Mouse (Mus musculus): ENCODE data around the gene 4930407I10Rik. TPM values are rescaled to one million over a fixed set of nuclear protein-coding genes. Genes with fewer than 3 reads are reported as not detected.

The 4930407I10Rik gene
- polyA plus RNA-seq, 1 experiment from 2014 or later = not detected

DNA sequence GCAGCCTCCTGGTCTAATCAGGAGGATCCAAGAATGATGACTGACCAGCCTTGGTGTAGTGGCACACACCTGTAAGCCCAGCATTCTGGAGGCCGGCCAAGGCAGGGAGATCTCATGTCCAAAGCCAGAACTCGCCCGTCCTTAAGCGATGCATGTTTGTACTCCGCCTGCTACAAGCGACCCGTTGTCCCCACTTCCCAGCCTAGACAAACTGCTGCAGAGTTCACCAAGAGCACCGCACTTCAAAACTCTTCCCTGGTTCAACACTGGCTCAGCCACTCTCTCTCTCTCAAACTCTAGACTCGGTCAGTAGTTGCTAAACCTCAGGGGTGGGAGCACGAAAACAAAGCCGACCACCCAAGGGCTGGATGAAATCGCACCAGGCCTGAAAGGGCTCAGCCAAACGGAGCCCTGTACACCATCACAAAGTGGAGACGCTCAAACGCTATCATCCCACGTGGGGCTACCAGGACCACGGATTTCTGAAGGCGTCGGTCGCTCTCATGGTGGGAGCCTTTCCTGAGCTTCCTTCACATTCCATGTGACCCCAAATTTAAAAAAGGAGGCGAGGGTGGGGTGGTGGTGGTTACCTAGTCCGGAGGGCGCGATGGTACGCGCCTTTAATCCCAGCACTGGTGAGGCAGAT lies 12.6 kb upstream of the 4930407I10Rik start:
- H3K36me3 ChIP-seq (ENCODE audit: control insufficient read depth, insufficient read depth, low read length) = 0 out of 2 replicates have a peak, but pooled peaks cover 8% of the 10 kb centered on the region
- no peaks in the 10 kb centered on the region for H3K27me3 ChIP-seq (ENCODE audit: control insufficient read depth, insufficient read depth, low read depth, low read length)
- WGBS = 5% methylated on average over 26 of the region's 26 CpGs
- peak overlapping the region; percentile 93 for H3K4me3 ChIP-seq (ENCODE audit: low read depth, low read length)
- no peaks in the 10 kb centered on the region for H3K9me3 ChIP-seq (replicated peaks; ENCODE audit: control insufficient read depth, low read length, poor library complexity, severe bottlenecking)
- H3K4me1 ChIP-seq (ENCODE audit: control insufficient read depth, insufficient read depth, low read length) = peaks cover 19% of the 10 kb centered on the region
- H3K4me2 ChIP-seq (ENCODE audit: low read length) = peak overlapping the region; percentile 90
- 0 out of 2 replicates have a peak, but pooled peaks have one; percentile 11 for ATAC-seq
- H3K27ac ChIP-seq (ENCODE audit: low read length) = no peak overlapping the region
- peak overlapping the region; percentile 92 for H3K9ac ChIP-seq (ENCODE audit: low read depth, low read length)

DNA sequence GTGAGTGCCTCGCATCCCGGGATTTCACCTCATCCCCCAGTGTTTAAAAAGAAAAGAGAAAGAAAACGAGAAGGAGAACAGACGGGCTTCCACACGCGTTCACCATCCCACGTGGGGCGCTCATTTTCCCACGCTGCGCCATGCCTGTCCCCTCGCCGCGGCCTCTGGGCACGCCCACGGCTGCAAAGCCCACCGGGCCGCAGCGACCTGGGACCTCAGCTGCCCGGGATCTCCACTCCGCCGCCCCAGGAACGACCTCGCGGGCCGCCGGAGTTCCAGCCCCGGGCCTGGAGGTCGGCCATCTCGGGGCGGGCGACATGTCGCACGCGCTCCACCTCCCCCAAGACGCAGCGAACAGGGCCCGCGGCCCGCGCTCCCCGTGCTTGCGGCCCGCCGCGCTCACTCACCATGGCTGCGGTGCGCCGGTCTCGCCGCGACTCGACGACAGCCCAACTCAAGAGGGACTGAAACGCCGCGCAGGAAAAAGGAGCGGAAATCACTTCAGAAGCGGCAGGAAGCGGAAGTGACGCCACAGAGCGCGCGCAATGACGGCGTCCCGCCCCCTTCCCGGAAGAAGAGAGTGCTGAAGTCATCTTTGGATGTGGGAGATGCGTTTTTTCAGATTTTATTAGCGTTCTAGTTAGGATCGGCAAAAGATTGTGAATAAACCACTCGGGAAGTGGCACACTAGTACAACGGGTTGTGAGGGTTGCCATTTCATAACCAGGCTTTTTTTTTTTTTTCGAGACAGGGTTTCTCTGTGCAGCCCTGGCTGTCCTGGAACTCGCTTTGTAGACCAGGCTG lies 11.7 kb upstream of the 4930407I10Rik start, which contains the start of gene Snu13:
TSS of gene Snu13 (minus strand) at position 519 of the 804 bp plus-strand sequence.
- H3K4me1 ChIP-seq (ENCODE audit: control insufficient read depth, insufficient read depth, low read length) = peaks cover 19% of the 10 kb centered on the region
- peak within 1 kb of the TSS; percentile 92 for H3K9ac ChIP-seq (ENCODE audit: low read depth, low read length)
- H3K27ac ChIP-seq (ENCODE audit: low read length) = peak within 1 kb of the TSS; percentile 77
- peak within 1 kb of the TSS; percentile 93 for H3K4me3 ChIP-seq (ENCODE audit: low read depth, low read length)
- H3K9me3 ChIP-seq (replicated peaks; ENCODE audit: control insufficient read depth, low read length, poor library complexity, severe bottlenecking) = no peaks in the 10 kb centered on the region
- H3K27me3 ChIP-seq (ENCODE audit: control insufficient read depth, insufficient read depth, low read depth, low read length) = no peaks in the 10 kb centered on the region
- ATAC-seq = peak; percentile 92
- under 1% methylated on average over 73 of the region's 74 CpGs for WGBS
- 0 out of 2 replicates have a peak, but pooled peaks cover 8% of the 10 kb centered on the region for H3K36me3 ChIP-seq (ENCODE audit: control insufficient read depth, insufficient read depth, low read length)
- H3K4me2 ChIP-seq (ENCODE audit: low read length) = peak within 1 kb of the TSS; percentile 90

GRCm38 (mm10) chr15:82052544-82052943 lies 6.4 kb upstream of the 4930407I10Rik start:
- H3K4me1 ChIP-seq (ENCODE audit: control insufficient read depth, insufficient read depth, low read length) = 0 out of 2 replicates have a peak, but pooled peaks cover 2% of the 10 kb centered on the region
- no peak overlapping the region for H3K9ac ChIP-seq (ENCODE audit: low read depth, low read length)
- no peak overlapping the region for H3K4me3 ChIP-seq (ENCODE audit: low read depth, low read length)
- H3K36me3 ChIP-seq (ENCODE audit: control insufficient read depth, insufficient read depth, low read length) = no peaks in the 10 kb centered on the region
- H3K27me3 ChIP-seq (ENCODE audit: control insufficient read depth, insufficient read depth, low read depth, low read length) = no peaks in the 10 kb centered on the region; the same call in 1 of the 2 replicates
- WGBS = 76% methylated on average over 5 of the region's 5 CpGs
- ATAC-seq = no peak
- H3K9me3 ChIP-seq (replicated peaks; ENCODE audit: control insufficient read depth, low read length, poor library complexity, severe bottlenecking) = no peaks in the 10 kb centered on the region
- no peak overlapping the region for H3K4me2 ChIP-seq (ENCODE audit: low read length)
- no peak overlapping the region for H3K27ac ChIP-seq (ENCODE audit: low read length)

DNA sequence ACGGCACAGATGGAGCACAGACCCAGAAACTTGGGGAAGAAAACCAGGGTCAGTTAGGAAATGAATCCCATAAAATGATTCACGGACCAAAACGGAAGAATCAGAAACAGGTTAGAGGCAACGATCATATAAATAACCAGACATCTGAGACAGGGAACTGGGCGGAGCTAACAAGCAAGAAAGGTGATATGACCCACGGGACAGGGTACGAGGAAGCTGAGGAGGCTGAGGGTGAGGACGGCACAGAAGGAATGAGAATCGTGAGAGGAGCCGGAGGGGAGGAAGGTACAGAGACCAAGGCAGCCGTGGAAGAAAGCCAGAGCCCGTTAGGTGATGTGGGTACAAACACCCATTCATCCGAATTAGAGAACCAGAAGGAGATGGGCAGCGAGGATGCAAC lies 5.0 kb downstream of the 4930407I10Rik start:
- Histone ChIP-seq H3K27ac (ENCODE audit: low read length) (no peak overlapping the region), H3K9me3 (replicated peaks; ENCODE audit: control insufficient read depth, low read length, poor library complexity, severe bottlenecking) (no peaks in the 10 kb centered on the region), H3K4me1 (ENCODE audit: control insufficient read depth, insufficient read depth, low read length) (no peaks in the 10 kb centered on the region), H3K27me3 (ENCODE audit: control insufficient read depth, insufficient read depth, low read depth, low read length) (peaks cover 18% of the 10 kb centered on the region), H3K4me3 (ENCODE audit: low read depth, low read length) (no peak overlapping the region), H3K9ac (ENCODE audit: low read depth, low read length) (no peak overlapping the region), H3K4me2 (ENCODE audit: low read length) (no peak overlapping the region), H3K36me3 (ENCODE audit: control insufficient read depth, insufficient read depth, low read length) (no peaks in the 10 kb centered on the region)
- 77% methylated on average over 14 of the region's 14 CpGs for WGBS
- no peak for ATAC-seq

GRCm38 (mm10) chr15:82065511-82065910 lies 6.6 kb downstream of the 4930407I10Rik start:
- Histone ChIP-seq H3K9me3 (replicated peaks; ENCODE audit: control insufficient read depth, low read length, poor library complexity, severe bottlenecking) (no peaks in the 10 kb centered on the region), H3K4me1 (ENCODE audit: control insufficient read depth, insufficient read depth, low read length) (no peaks in the 10 kb centered on the region; the same call in 1 of the 2 replicates), H3K4me2 (ENCODE audit: low read length) (no peak overlapping the region), H3K4me3 (ENCODE audit: low read depth, low read length) (no peak overlapping the region), H3K9ac (ENCODE audit: low read depth, low read length) (no peak overlapping the region), H3K27me3 (ENCODE audit: control insufficient read depth, insufficient read depth, low read depth, low read length) (peaks cover 33% of the 10 kb centered on the region), H3K27ac (ENCODE audit: low read length) (no peak overlapping the region), H3K36me3 (ENCODE audit: control insufficient read depth, insufficient read depth, low read length) (no peaks in the 10 kb centered on the region)
- WGBS = 18% methylated on average over 7 of the region's 7 CpGs
- ATAC-seq = no peak

DNA sequence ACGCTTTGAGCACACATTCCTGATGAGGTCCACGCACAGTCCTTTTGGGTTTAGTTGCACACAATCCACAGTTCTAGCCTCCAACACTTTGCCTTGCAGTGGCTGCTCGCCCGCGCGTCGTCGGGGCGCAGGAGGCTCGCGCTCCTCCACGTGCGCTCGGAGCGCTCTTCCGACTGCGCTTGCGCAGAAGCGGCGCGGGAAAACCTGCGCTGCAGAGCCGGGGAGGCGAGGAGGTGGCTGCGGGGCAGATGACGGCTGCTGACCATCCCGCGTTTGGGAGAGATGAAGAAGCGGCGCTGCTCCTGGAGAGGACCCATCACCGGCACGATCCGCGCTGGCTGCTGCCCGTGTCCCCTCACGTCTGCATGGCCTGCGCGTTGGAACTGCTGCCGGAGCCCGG lies 10.9 kb downstream of the 4930407I10Rik start, which contains the start of gene Mei1:
TSS of gene Mei1 (plus strand) at position 99 of the 400 bp plus-strand sequence.
- no peaks in the 10 kb centered on the region; the same call in 1 of the 2 replicates for H3K4me1 ChIP-seq (ENCODE audit: control insufficient read depth, insufficient read depth, low read length)
- H3K9ac ChIP-seq (ENCODE audit: low read depth, low read length) = no peak within 1 kb of the TSS
- no peak for ATAC-seq
- peak within 1 kb of the TSS; percentile 27 for H3K4me3 ChIP-seq (ENCODE audit: low read depth, low read length)
- H3K27ac ChIP-seq (ENCODE audit: low read length) = no peak within 1 kb of the TSS
- no peaks in the 10 kb centered on the region for H3K9me3 ChIP-seq (replicated peaks; ENCODE audit: control insufficient read depth, low read length, poor library complexity, severe bottlenecking)
- 19% methylated on average over 40 of the region's 40 CpGs for WGBS
- H3K36me3 ChIP-seq (ENCODE audit: control insufficient read depth, insufficient read depth, low read length) = no peaks in the 10 kb centered on the region
- H3K4me2 ChIP-seq (ENCODE audit: low read length) = peak within 1 kb of the TSS; percentile 54
- H3K27me3 ChIP-seq (ENCODE audit: control insufficient read depth, insufficient read depth, low read depth, low read length) = peaks cover 27% of the 10 kb centered on the region

DNA sequence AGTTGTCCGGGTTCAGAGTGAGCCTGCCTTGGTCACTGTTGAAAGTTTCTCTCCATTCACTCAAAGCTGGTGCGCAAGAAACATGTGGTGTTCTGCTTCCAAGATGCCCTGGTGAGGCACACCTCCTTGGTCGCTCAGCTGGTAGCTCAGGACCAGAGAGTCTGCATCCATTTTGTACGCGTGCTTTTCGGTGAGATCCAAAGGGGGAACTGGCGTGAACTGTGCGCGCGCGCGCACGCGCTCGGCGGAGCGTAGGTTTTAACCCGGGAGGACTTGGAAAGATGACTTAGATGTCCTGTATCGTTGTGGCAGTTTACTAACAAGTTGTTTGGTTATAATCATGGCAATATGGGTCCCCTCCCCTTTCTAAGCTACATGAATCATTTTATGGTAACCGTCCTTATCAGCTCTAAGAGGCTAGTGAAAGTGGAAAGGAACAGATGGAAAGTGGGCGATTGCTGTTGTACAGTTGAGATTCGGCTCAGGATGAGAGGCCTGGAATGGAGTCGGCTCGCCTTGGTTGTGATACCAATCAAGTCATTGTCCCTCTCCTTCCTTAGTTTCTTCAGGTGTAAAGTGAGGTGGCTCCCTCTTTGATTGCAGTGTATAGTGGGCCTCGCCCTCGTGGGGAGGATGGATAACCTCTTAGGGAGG lies 13.0 kb downstream of the 4930407I10Rik start:
- no peaks in the 10 kb centered on the region for H3K9me3 ChIP-seq (replicated peaks; ENCODE audit: control insufficient read depth, low read length, poor library complexity, severe bottlenecking)
- ATAC-seq = no peak
- no peak overlapping the region for H3K4me3 ChIP-seq (ENCODE audit: low read depth, low read length)
- no peaks in the 10 kb centered on the region; the same call in 1 of the 2 replicates for H3K4me1 ChIP-seq (ENCODE audit: control insufficient read depth, insufficient read depth, low read length)
- no peaks in the 10 kb centered on the region for H3K36me3 ChIP-seq (ENCODE audit: control insufficient read depth, insufficient read depth, low read length)
- peaks cover 26% of the 10 kb centered on the region for H3K27me3 ChIP-seq (ENCODE audit: control insufficient read depth, insufficient read depth, low read depth, low read length)
- H3K9ac ChIP-seq (ENCODE audit: low read depth, low read length) = no peak overlapping the region
- no peak overlapping the region for H3K4me2 ChIP-seq (ENCODE audit: low read length)
- H3K27ac ChIP-seq (ENCODE audit: low read length) = no peak overlapping the region
- 94% methylated on average over 26 of the region's 26 CpGs for WGBS

GRCm38 (mm10) chr15:82073490-82073889 lies 14.5 kb downstream of the 4930407I10Rik start:
- Histone ChIP-seq H3K4me3 (ENCODE audit: low read depth, low read length) (no peak overlapping the region), H3K4me1 (ENCODE audit: control insufficient read depth, insufficient read depth, low read length) (no peaks in the 10 kb centered on the region; the same call in 1 of the 2 replicates), H3K36me3 (ENCODE audit: control insufficient read depth, insufficient read depth, low read length) (no peaks in the 10 kb centered on the region), H3K27ac (ENCODE audit: low read length) (no peak overlapping the region), H3K9me3 (replicated peaks; ENCODE audit: control insufficient read depth, low read length, poor library complexity, severe bottlenecking) (no peaks in the 10 kb centered on the region), H3K4me2 (ENCODE audit: low read length) (no peak overlapping the region), H3K27me3 (ENCODE audit: control insufficient read depth, insufficient read depth, low read depth, low read length) (peaks cover 21% of the 10 kb centered on the region), H3K9ac (ENCODE audit: low read depth, low read length) (no peak overlapping the region)
- WGBS = 86% methylated on average over 7 of the region's 7 CpGs
- ATAC-seq = no peak

Measured in midbrain, embryonic 16.5 days (tissue).